Mouse (Mus musculus) adrenal gland, postnatal 4 days (tissue): ENCODE results near the gene Gm19402. TPM values are rescaled to one million over a fixed set of nuclear protein-coding genes. Genes with fewer than 3 reads are reported as not detected.
"Not testable (repeated sequence)": the region's sequence is repeated elsewhere in the genome, so short reads cannot be mapped to it uniquely, and the experiment has no call there.

Experiments used
- DNase-seq, 2 experiments: peaks; one replicate each; pipeline ENCODE4 v3.0.0; 2021 to 2022; ENCODE audit warnings: low spot score in 2 of 2, mixed read lengths in 2 of 2
- long read RNA-seq, 2 experiments: library from polyadenylated mRNA; stranded (forward); transcript quantifications; one replicate each; pipeline ENCODE4 v2.0.0; 2021
- total RNA-seq, 2 experiments: library from RNA; stranded (reverse); gene quantifications; 2 replicates each; pipeline ENCODE4 v1.2.3; 2021

The Gm19402 gene
- not detected for total RNA-seq
- long read RNA-seq, experiment 1: 0 reads
- long read RNA-seq, experiment 2: 0 reads

GRCm38 (mm10) chr10:77690356-77690807, at the start of gene Gm19402:
Gm19402 (minus strand) TSS chr10:77690757.
- DNase-seq: not testable (repeated sequence)

DNA sequence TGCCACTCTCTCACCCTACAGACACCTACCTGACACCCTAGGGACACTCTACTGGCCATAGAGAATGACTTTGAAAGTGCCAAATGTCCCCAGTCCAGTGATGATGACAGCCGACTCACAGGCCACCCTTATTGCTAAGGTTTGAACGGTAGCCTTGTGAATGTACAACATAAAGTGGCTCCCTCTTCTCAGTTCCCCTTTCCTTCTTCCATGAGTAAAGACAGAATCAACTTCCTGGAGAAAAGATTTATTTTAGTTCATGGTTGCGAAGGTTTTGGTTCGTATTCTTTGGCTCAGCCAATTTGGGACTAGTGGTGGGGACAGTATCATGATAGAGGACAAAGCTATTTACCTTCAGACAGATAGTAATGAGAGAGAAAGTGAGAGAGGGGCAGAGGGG, 48.4 kb upstream of the Gm19402 start:
- no peak for DNase-seq

DNA sequence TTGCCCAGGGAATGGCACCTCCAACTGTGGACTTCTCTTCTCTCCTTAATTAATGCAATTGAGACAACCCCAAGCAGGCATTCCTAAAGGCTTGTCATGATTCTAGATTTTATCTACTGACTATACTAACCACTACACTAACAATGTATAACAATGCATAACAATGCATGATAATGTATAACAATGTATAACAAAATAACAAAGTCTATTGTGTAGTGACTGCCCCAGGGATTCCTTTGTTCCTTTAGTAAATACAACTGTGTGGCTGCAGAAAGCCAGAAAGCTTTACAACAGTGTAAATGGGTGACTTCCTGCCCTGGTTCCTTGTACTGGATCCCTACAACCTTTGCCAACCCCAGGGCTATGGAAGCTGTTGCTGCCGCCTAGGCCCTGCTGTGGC, 45.4 kb upstream of the Gm19402 start:
- DNase-seq: no peak

- no peak for DNase-seq
Observed at GRCm38 (mm10) chr10:77729241-77729640, 38.7 kb upstream of the Gm19402 start.

DNA sequence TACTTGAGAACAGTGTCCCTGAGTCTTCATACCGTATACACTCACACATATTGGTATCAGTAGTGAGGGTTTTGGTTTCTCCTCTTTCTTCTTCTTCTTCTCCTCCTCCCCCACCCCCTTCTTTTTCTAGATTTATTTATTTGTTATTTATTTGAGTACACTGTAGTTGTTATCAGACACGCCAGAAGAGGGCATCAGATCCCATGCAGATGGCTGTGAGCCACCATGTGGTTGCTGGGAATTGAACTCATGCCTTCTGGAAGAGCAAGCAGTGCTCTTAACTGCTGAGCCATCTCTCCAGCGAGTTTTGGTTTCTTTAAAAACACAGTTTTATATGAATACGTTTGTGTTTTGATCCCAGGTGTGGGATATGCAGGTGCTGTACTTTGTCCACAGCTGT, 37.7 kb upstream of the Gm19402 start:
- no peak for DNase-seq

DNA sequence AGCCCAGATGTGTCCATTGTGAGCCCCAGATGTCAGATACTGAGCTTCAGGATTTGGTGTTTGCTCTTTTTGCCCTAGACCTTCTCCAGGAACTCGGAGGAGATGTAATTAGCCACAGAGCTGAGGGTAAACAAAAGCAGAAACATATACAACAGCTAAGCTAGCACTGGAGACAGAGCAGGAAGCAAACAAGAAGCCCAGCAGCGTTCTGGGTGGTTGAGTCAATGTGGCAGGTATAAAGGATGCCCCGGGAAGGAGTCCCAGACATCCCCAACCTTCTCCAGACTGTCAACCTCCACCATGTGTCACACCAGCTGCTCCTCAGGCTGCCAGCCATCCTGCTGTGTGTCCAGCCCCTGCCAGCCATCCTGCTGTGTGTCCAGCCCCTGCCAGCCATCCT, 35.6 kb upstream of the Gm19402 start, which contains the start of gene Gm10100:
TSS of gene Gm10100 (plus strand) at position 301 of the 400 bp plus-strand sequence.
- DNase-seq: no peak

DNA sequence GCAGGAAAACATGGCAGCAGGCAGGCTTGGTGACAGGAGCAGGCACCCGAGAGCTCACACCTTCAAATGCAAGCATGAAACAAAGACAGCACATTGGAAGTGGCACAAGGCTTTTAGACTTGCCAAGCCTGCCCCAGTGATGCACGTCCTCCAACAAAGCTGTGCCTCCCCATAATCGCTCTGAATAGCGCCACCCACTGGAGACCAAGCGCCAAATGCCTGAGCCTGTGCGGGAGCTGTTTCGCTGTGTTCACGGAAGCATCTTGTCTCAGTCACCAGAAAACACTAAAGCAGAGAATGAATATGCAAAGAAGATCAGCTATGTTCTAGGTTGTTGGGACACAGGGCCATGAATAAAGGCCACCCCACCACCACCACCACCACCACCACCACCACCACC, 34.3 kb upstream of the Gm19402 start:
- DNase-seq: no peak

DNA sequence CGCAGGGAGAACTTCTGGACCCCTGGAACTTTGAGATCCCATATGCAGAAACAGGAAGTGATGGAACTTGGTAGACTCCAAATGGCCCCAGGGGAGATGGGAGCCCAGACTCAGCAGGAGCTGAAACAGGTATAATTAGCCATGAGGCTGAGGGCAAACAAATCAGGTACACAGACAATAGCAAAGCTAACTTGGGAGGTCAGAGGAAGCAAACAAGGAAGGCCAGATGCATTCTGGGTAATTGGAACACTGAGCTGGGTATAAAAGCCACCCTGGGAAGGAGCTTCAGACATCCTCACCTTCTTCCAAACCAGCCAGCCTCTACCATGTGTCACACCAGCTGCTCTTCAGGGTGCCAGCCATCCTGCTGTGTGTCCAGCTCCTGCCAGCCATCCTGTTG, 29.7 kb upstream of the Gm19402 start, which contains the start of gene Krtap12-1:
TSS of gene Krtap12-1 (plus strand) at position 301 of the 400 bp plus-strand sequence.
- not testable (repeated sequence) for DNase-seq

DNA sequence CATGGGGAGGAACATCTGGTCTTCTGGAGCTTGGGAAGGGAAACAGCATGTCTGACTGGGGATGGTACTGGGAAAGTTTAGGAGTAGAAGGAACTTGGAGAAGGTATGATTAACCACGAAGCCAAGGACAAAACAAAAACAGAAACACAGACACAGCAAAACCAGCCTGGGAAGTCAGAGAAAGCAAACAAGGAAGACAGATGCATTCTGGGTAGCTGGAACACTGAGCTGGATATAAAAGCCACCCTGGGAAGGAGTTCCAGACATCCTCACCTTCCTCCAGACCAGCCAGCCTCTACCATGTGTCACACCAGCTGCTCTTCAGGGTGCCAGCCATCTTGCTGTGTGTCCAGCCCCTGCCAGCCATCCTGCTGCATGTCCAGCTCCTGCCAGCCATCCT, 24.9 kb upstream of the Gm19402 start, which contains the start of gene Gm10142:
TSS of gene Gm10142 (plus strand) at position 301 of the 400 bp plus-strand sequence.
- DNase-seq: no peak

DNA sequence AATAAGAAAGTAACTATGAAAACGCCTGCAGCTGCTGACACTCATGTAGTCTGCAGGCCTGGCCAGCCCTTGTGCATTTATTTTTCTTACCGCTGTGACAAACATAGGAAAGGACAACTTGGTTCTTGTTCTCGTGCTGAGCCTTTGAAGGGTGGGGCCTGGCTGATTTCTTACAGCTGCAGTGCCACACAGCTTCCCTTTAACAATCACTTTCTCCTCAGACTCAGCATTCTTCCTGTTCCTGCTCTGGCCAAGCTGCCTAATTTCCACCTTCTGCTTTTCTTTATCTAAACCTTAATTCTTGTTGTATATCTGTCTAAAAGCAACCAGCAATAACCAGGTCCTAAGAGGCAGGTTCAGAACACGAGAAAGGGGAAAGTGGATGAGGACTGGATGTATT, 23.2 kb upstream of the Gm19402 start:
- DNase-seq: no peak

DNA sequence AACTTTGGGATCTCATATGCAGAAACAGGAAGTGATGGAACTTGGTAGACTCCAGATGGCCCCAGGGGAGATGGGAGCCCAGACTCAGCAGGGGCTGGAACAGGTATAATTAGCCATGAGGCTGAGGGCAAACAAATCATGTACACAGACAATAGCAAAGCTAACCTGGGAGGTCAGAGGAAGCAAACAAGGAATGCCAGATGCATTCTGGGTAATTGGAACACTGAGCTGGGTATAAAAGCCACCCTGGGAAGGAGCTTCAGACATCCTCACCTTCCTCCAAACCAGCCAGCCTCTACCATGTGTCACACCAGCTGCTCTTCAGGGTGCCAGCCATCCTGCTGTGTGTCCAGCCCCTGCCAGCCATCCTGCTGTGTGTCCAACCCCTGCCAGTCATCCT, 20.6 kb upstream of the Gm19402 start, which contains the start of gene Gm10024:
TSS of gene Gm10024 (plus strand) at position 301 of the 400 bp plus-strand sequence.
- DNase-seq: not testable (repeated sequence)

GRCm38 (mm10) chr10:77709831-77710230, 19.3 kb upstream of the Gm19402 start:
- DNase-seq: no peak

- DNase-seq: no peak
Observed at GRCm38 (mm10) chr10:77706326-77706725, 15.8 kb upstream of the Gm19402 start, which contains the start of gene Gm10272. Gm10272 (plus strand) TSS chr10:77706626.

DNA sequence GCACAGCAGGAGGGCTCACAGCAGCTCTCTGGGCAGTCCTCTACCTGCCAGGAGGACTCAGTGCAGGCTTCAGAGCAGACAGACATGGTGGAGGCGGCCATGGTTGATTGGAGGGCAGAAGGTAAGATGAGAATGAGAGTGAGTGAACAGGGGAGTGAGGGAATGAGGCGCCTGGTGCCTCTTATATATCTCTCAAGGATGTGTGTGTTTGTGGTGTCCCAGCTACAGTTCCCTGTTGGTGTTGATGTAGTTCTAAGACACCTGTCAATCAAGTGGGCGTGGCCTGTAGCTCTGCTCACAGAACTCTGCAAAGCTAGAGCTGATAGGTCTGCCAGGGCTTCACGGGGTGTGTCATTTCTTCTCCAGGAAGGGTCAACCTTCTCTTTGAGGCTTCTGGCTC, 6.6 kb upstream of the Gm19402 start, which contains the start of gene Gm9508:
TSS of gene Gm9508 (minus strand) at position 101 of the 400 bp plus-strand sequence.
- no peak for DNase-seq

DNA sequence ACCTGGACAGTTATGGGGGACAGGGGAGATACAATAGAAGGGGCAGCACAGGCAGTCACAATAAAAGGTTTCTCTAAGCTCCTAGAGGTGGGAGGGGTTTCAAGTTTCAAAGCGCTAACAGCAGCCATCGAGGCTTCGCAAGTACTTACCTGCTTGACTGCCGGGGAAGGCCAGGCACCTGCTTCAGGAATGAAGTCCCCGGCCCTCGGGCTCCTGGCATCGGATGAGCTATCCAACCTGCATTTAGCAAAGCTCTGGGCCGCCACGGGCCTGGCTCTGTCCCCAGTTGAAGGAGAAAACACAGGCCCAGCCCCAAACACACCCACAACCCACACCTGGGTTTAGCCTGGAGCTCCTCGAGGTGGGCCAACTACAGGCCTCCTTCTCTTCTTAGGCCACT, 3.5 kb downstream of the Gm19402 start:
- no peak for DNase-seq

DNA sequence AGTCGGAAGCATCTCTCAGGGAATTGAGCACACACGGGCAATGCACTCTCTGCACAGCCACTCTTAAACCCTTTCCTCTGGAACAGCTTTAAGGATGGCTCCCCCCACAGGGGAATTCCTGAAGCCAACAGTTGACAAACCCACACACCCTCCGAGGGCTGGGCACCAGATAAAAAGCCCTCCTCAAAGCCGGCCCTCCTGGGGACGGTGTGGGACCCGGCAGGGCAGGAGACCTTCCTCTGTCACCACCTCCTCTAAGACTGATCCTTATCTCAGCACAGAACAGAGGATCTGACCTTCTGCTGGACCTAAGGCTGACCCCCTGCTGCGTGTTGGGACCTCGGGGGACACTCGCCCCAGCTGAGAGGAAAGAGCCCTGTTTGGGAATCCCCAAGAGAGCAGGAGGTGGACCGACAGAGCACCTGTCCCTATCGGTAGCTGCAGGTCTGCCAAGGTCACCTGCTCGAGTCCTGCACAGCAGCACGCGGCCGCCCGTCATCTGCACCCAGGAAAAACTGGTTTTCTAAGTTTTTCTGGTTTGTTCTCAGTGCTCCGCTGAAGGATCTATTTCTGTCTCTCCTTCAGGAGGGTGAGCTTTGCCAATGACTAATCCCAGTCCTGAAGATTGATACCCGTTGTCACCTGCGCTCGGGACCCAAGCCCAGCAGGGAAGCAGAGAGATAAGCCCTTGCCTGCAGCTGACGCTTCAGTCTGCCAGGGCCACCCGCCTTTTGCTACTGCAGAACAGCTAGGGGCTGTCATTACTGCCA, 4.5 kb downstream of the Gm19402 start, which contains the start of gene Tspear:
TSS of gene Tspear (plus strand) at position 675 of the 770 bp plus-strand sequence.
- no peak for DNase-seq

- no peak for DNase-seq
Observed at GRCm38 (mm10) chr10:77684181-77684580, 6.4 kb downstream of the Gm19402 start.

DNA sequence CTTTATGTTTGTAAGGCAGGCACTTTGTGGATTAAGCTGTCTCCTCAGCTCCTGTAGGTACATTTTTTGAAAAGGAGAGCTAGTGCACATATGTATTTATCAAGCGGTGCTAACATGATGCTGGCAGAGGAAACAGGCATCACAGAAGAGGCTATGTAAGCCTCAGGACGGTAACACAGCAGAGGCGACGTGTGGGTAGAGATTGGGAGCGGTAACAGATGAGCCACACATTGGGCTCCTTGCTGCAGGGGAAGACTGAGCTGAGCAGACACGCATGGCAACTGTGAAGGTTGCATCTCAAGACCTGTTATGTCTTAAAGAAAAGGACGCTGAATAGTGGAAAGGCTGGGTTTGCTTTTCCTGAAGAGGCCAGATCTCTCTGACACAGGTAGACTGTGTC, 7.6 kb downstream of the Gm19402 start:
- DNase-seq: no peak

- DNase-seq: no peak
Observed at GRCm38 (mm10) chr10:77677562-77677961, 13.0 kb downstream of the Gm19402 start.

DNA sequence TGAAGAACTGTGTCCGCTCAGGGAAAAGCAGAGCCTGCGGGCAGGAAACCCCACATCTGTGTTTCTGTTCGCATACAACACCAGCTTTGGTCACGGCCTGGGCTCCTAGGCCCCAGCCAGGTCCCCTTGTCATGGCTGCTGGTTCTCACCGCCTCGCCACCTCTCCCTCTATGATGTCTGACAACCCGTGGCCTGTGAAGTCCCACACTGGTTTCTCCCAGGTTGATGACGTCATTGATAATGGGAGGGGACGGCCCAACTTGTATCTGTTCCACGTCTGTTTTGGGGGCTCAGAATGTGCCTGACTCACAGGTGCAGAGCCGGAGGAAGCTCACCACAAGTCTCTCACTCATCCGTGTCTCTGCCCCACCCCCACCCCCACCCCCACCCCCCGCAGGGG, 16.8 kb downstream of the Gm19402 start:
- no peak for DNase-seq

GRCm38 (mm10) chr10:77671519-77671918, 19.0 kb downstream of the Gm19402 start:
- DNase-seq: no peak

- no peak for DNase-seq
Observed at GRCm38 (mm10) chr10:77670710-77671109, 19.8 kb downstream of the Gm19402 start.
